Mouse (Mus musculus) ES-E14 (cell line): Measurements from ENCODE around the gene Zfr2. TPM values are rescaled to one million over a fixed set of nuclear protein-coding genes. Genes with fewer than 3 reads are reported as not detected.
A peak's percentile ranks its signal among the peaks of the same experiment; 100 is the strongest.

Experiments
- DNase-seq: peaks from one replicate; pipeline ENCODE4 v3.0.0-alpha.2; 2013; ENCODE audit warnings: low read depth, low spot score
- H3K27ac ChIP-seq: 2 replicates; pipeline ENCODE4 v1.5.1; 2012; ENCODE audit warnings: low read depth, mild to moderate bottlenecking, low read length, moderate library complexity, mixed read lengths; ENCODE audit not compliant: poor library complexity, insufficient read depth, severe bottlenecking
- H3K36me3 ChIP-seq: 2 replicates; pipeline ENCODE4 v1.6.1; 2012; ENCODE audit warnings: mild to moderate bottlenecking, low read length, moderate library complexity, mixed read lengths; ENCODE audit not compliant: control insufficient read depth, poor library complexity, insufficient read depth, severe bottlenecking
- H3K4me1 ChIP-seq, 2 experiments: fragments of 150-350 bp in 1 of 2; sonication (generic) in 1 of 2; 2 replicates each; pipeline ENCODE4 v1.6.1; 2012; ENCODE audit warnings: low read length in 2 of 2, mild to moderate bottlenecking in 1 of 2, mixed read lengths in 1 of 2; ENCODE audit not compliant: control insufficient read depth in 2 of 2, insufficient read depth in 2 of 2, poor library complexity in 1 of 2
- H3K4me3 ChIP-seq, 2 experiments: fragments of 150-350 bp in 1 of 2; sonication (generic) in 1 of 2; 2 replicates each; pipeline ENCODE4 v1.5.1; 2012; ENCODE audit warnings: low read length in 2 of 2, low read depth in 1 of 2, mild to moderate bottlenecking in 1 of 2, mixed read lengths in 1 of 2; ENCODE audit not compliant: insufficient read depth in 1 of 2, poor library complexity in 1 of 2, severe bottlenecking in 1 of 2
- H3K9ac ChIP-seq: 2 replicates; pipeline ENCODE4 v1.6.1; 2012; ENCODE audit warnings: low read depth, mild to moderate bottlenecking, low read length, mixed read lengths; ENCODE audit not compliant: poor library complexity, insufficient read depth, severe bottlenecking
- H3K9me3 ChIP-seq: fragments of 150-350 bp; sonication (generic); 2 replicates; pipeline ENCODE4 v1.6.1; 2012; ENCODE audit warnings: low read depth, mild to moderate bottlenecking, low read length; ENCODE audit not compliant: control insufficient read depth, insufficient read depth
- CHD2 ChIP-seq: IDR thresholded peaks from 2 replicates; pipeline ENCODE4 v1.6.1; 2014; ENCODE audit warnings: mild to moderate bottlenecking, low read depth, low read length, inconsistent platforms
- HCFC1 ChIP-seq: IDR thresholded peaks from 2 replicates; pipeline ENCODE4 v1.6.1; 2012; ENCODE audit warnings: low read length, inconsistent platforms, borderline replicate concordance; ENCODE audit not compliant: insufficient read depth
- MAFK ChIP-seq: IDR thresholded peaks from 2 replicates; pipeline ENCODE4 v1.6.1; 2014; ENCODE audit warnings: mild to moderate bottlenecking, low read depth, low read length, inconsistent platforms; ENCODE audit not compliant: insufficient read depth
- ZC3H11A ChIP-seq: IDR thresholded peaks from 2 replicates; pipeline ENCODE4 v1.6.1; 2012; ENCODE audit warnings: low read depth, mild to moderate bottlenecking, inconsistent platforms, low read length, borderline replicate concordance
- ZNF384 ChIP-seq: IDR thresholded peaks from 2 replicates; pipeline ENCODE4 v1.6.1; 2012; ENCODE audit warnings: low read depth, low read length, inconsistent platforms
- in situ Hi-C, 2 experiments: fragments of 600-800 bp; cut with MboI; formaldehyde crosslinking; loops; one replicate each; pipeline ENCODE4 v1.15.1; 2025; ENCODE audit warnings: low sequenced_read_pairs in 2 of 2, inconsistent platforms in 1 of 2; ENCODE audit not compliant: unreplicated experiment in 2 of 2
- total RNA-seq: library from RNA; depleted of rRNA; stranded (reverse); fragments of 300-350 nt; gene quantifications from 2 replicates; pipeline ENCODE4 v1.2.3, GENCODE M21; 2012

The Zfr2 gene
- total RNA-seq, 1 experiment: 0.67 TPM

GRCm38 (mm10) chr10:81234206-81234605, 1.3 kb downstream of the Zfr2 start:
- no peaks in the 10 kb centered on the region for H3K9me3 ChIP-seq
- H3K4me1 ChIP-seq: peaks cover 4 to 27% of the 10 kb centered on the region in 2 experiments; a peak in 3 of 4 replicates
- DNase-seq: no peak
- no peak overlapping the region for H3K9ac ChIP-seq
- in situ Hi-C loops: no loop called here
- no peak for TF ChIP-seq HCFC1
- TF ChIP-seq MAFK: no peak
- no peak overlapping the region for H3K4me3 ChIP-seq
- no peaks in the 10 kb centered on the region for H3K36me3 ChIP-seq
- no peak overlapping the region for H3K27ac ChIP-seq

DNA sequence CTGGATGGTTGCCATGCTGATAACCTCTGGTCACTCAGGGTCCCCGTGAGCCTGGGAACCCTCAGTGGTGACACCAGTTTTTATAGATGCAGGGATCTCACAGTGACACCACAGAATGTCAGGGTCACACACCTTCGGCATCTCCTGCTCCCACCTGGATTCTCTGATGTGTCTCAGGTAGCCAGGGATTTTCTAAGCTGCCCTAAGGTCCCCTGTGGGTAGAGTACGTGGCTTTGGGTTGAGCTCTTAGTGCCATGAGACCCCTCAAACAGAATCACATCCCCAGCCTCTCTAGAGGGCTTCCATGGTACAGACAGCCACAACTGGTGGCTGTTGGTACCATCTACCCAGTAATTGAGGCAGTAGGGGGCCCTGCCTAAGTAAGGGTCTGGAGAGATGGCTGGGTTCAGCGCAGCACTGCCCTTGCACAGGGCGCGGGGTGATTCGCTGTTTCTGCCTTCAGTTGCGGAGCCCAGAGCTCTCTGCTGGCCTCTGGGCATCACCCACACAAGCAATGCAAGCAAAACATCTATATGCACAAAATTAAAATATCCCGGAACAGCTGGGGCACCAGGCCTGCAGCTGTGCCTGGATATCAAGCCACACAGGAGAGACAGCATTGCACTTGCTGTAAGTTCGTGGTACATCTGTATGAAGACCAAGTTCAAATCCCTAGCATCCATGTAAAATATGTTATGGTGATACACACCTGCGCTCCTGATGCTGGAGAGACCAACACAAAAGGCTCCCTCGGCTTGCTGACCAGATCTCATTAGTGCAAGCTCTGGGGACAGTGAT, 3.7 kb downstream of the Zfr2 start:
- Histone ChIP-seq H3K36me3 (no peaks in the 10 kb centered on the region), H3K9me3 (no peaks in the 10 kb centered on the region), H3K27ac (no peak overlapping the region), H3K4me1 (peaks cover 4 to 11% of the 10 kb centered on the region in 2 experiments; a peak in 3 of 4 replicates), H3K9ac (no peak overlapping the region), H3K4me3 (no peak overlapping the region; a peak in 1 of 4 replicates)
- in situ Hi-C loops: no loop called here
- TF ChIP-seq MAFK (no peak), CHD2 (no peak), ZC3H11A (no peak), HCFC1 (no peak), ZNF384 (no peak)
- DNase-seq: no peak

- in situ Hi-C loops: no loop called here
These were observed 5.7 kb downstream of the Zfr2 start for GRCm38 (mm10) chr10:81238618-81239017.

DNA sequence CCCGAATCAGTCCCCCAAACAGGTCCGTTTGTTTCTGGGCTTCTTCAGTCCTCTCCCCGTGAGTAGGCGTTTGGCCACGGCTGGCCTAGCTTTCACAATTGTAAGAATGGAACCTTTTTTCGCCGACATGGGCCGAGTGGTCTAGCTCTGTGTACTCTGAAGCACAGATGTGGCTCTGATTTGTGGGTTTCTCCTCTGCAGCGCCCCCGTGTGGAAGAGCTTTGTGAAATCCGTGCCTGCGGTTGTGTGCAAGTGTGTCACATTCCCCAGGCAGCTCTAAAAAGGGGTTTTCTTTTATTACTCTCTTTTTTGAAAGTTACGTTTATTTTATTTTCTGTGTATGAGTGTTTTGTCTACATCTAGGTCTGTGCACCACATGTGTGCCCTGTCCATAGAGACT, 7.9 kb downstream of the Zfr2 start:
- Histone ChIP-seq H3K9me3 (no peaks in the 10 kb centered on the region), H3K4me1 (peaks cover 3 to 15% of the 10 kb centered on the region in 2 experiments; a peak in 2 of 4 replicates), H3K4me3 (no peak overlapping the region), H3K36me3 (no peaks in the 10 kb centered on the region), H3K9ac (no peak overlapping the region), H3K27ac (no peak overlapping the region)
- peak; percentile 85 for DNase-seq
- TF ChIP-seq ZC3H11A: no peak
- no peak for TF ChIP-seq ZNF384
- TF ChIP-seq MAFK: no peak
- in situ Hi-C loops: no loop called here

More at GRCm38 (mm10) chr10:81238618-81239017, 5.7 kb downstream of the Zfr2 start:
- Histone ChIP-seq H3K9ac (no peak overlapping the region), H3K9me3 (no peaks in the 10 kb centered on the region), H3K27ac (no peak overlapping the region), H3K4me1 (peaks cover 2 to 10% of the 10 kb centered on the region in 2 experiments; a peak in 1 of 4 replicates), H3K4me3 (no peak overlapping the region), H3K36me3 (no peaks in the 10 kb centered on the region)
- TF ChIP-seq ZC3H11A (no peak), CHD2 (no peak), MAFK (no peak), HCFC1 (no peak), ZNF384 (no peak)
- DNase-seq: no peak

- no peaks in the 10 kb centered on the region for H3K9me3 ChIP-seq
- in situ Hi-C loops: no loop called here
These were observed 9.1 kb downstream of the Zfr2 start for GRCm38 (mm10) chr10:81242021-81242420.

More at GRCm38 (mm10) chr10:81242021-81242420, 9.1 kb downstream of the Zfr2 start:
- no peaks in the 10 kb centered on the region for H3K36me3 ChIP-seq
- peak overlapping the region; percentile 1; the same call in 1 of the 2 replicates for H3K9ac ChIP-seq
- H3K27ac ChIP-seq: no peak overlapping the region
- peak overlapping the region in 1 of 2 experiments; percentile 6; a peak in 1 of 4 replicates for H3K4me3 ChIP-seq
- TF ChIP-seq ZC3H11A (no peak), CHD2 (no peak), HCFC1 (no peak), MAFK (no peak), ZNF384 (no peak)
- DNase-seq: no peak
- peaks cover 3 to 16% of the 10 kb centered on the region in 2 experiments; a peak in 2 of 4 replicates for H3K4me1 ChIP-seq
